Comparison of ENCODE assay signal across 21 mouse cellular contexts in the genomic region with DNA sequence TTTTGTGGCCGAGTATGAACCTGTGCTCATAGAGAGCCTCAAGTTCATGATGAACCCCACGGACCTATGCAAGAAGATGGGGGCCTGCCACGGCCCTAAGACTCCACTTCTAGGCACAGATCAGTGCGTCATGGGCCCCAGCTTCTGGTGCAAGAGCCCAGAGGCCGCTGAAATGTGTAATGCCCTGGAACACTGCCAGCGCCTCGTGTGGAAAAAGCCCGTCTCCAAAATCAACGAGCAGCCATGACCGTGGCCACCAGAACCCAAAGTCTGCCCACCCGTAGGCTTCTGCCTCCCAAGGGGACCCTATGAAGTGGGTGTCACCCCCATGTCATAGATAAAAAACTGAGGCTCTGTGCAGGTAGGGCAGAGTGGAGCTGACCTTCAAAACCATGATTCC. TPM values are rescaled to one million over a fixed set of nuclear protein-coding genes. Genes with fewer than 3 reads are reported as not detected.
"Had no signal": no experiment of that assay in that cellular context is flagged by ENCODE, and none has a peak within 500 bp of the region (broad histone marks: within the 10 kb centered on the region; RNA-seq: fewer than 3 reads in every experiment).

No protein-coding gene starts in this region.

- H3K36me3 ChIP-seq: liver, embryonic 13.5 days; liver, embryonic 15.5 days; midbrain, embryonic 13.5 days; midbrain, embryonic 15.5 days; neural tube, embryonic 12.5 days had no signal

- DNase-seq: liver, embryonic 13.5 days; liver, postnatal 0 days; right cerebral cortex, postnatal 25 days; right cerebral cortex, postnatal 4 days; spleen, adult 18-20 months; thymus, adult 2 months; thymus, postnatal 25 days; thymus, postnatal 4 days had no signal

- ATAC-seq: liver, postnatal 0 days; midbrain, embryonic 13.5 days; midbrain, embryonic 15.5 days had no signal

- H3K27ac ChIP-seq: liver, embryonic 13.5 days; liver, embryonic 15.5 days; macrophage; midbrain, embryonic 13.5 days; midbrain, embryonic 15.5 days; neural tube, embryonic 12.5 days had no signal

- H3K4me3 ChIP-seq: liver, embryonic 13.5 days; liver, embryonic 15.5 days; megakaryocyte, embryonic 14.5 days; midbrain, embryonic 13.5 days; midbrain, embryonic 15.5 days; neural tube, embryonic 12.5 days had no signal

- H3K9me3 ChIP-seq: liver, embryonic 13.5 days; liver, embryonic 15.5 days; megakaryocyte, embryonic 14.5 days; midbrain, embryonic 13.5 days; midbrain, embryonic 15.5 days; neural tube, embryonic 12.5 days had no signal

- H3K4me2 ChIP-seq: liver, embryonic 13.5 days; liver, embryonic 15.5 days; midbrain, embryonic 11.5 days; midbrain, embryonic 13.5 days; midbrain, embryonic 15.5 days; neural tube, embryonic 12.5 days had no signal

- H3K27me3 ChIP-seq: liver, embryonic 13.5 days; liver, embryonic 15.5 days; midbrain, embryonic 13.5 days; midbrain, embryonic 15.5 days; neural tube, embryonic 12.5 days had no signal

- H3K4me1 ChIP-seq: liver, embryonic 13.5 days; liver, embryonic 15.5 days; megakaryocyte, embryonic 14.5 days; midbrain, embryonic 15.5 days; neural tube, embryonic 12.5 days had no signal

- H3K9ac ChIP-seq: liver, embryonic 13.5 days; liver, embryonic 15.5 days; liver, postnatal 0 days; midbrain, embryonic 13.5 days; midbrain, embryonic 15.5 days; neural tube, embryonic 12.5 days had no signal

RNA-seq across cellular contexts. Expression of gene Psapl1, which starts 1.6 kb away (rescaled TPM):
- total RNA-seq: megakaryocyte progenitor cell, adult 5-6 weeks; monocyte, adult 5-6 weeks; neutrophil, adult 5-6 weeks had no signal
- polyA plus RNA-seq: liver, embryonic 13.5 days; liver, postnatal 0 days; macrophage; midbrain, postnatal 0 days; neural tube, embryonic 12.5 days; neural tube, embryonic 14.5 days; testis, adult 2 months had no signal
